Mouse (Mus musculus) megakaryocyte, embryonic 14.5 days (primary cell): ENCODE results near the gene Mrps14. TPM values are rescaled to one million over a fixed set of nuclear protein-coding genes. Genes with fewer than 3 reads are reported as not detected.

Experiments used
- H3K27me3 ChIP-seq: replicated peaks from 2 replicates; pipeline ENCODE3; 2012; ENCODE audit warnings: inconsistent platforms
- H3K36me3 ChIP-seq: replicated peaks from 2 replicates; pipeline ENCODE3; 2012; ENCODE audit warnings: low read length, inconsistent platforms, mixed read lengths
- H3K4me1 ChIP-seq: 2 replicates; pipeline ENCODE4 v1.6.1; 2012; ENCODE audit warnings: inconsistent platforms
- H3K4me3 ChIP-seq: replicated peaks from 2 replicates; pipeline ENCODE3; 2012; ENCODE audit warnings: moderate library complexity, mild to moderate bottlenecking, inconsistent platforms
- H3K9me3 ChIP-seq: 2 replicates; pipeline ENCODE4 v1.6.1; 2012; ENCODE audit warnings: inconsistent platforms
- FLI1 ChIP-seq: IDR thresholded peaks from 2 replicates; pipeline ENCODE4 v1.6.1; 2012; ENCODE audit warnings: low read length, inconsistent platforms, mixed read lengths
- GATA1 ChIP-seq: IDR thresholded peaks from 3 replicates; pipeline ENCODE4 v1.6.1; 2012; ENCODE audit warnings: mixed read lengths, low read length, inconsistent platforms, borderline replicate concordance
- polyA plus RNA-seq: library from polyadenylated mRNA; stranded (reverse); fragments of >175 nt; gene quantifications from 2 replicates; pipeline ENCODE4 v1.2.3, GENCODE M21; 2012; ENCODE audit warnings: low replicate concordance; ENCODE audit not compliant: insufficient read depth

The Mrps14 gene
- polyA plus RNA-seq, 1 experiment, result 0.86 TPM

DNA sequence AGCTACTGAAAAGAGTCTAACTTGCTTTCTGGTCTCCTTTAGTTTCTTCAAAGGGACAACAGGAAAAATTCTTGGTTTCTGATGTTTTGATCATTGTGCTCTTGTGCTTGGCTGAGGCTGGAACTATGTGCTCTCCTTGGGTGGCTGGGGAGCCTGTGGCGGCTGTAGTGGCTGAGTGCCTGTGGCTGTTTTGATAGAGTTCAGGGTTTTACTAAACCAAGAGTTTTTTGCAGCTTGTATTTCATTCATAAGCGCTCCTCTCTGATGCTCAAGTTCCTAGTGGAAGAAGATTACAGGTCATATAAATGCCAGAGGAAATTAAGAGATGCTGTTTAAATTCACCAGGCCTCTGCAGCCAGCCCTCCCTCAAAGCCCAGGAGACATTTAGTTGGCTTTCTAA, 29.1 kb downstream of the Mrps14 start:
- Histone ChIP-seq H3K36me3 (peaks cover 100% of the 10 kb centered on the region), H3K9me3 (no peaks in the 10 kb centered on the region), H3K4me1 (no peaks in the 10 kb centered on the region), H3K27me3 (no peaks in the 10 kb centered on the region), H3K4me3 (no peak overlapping the region)
- no peak for TF ChIP-seq FLI1
- no peak for TF ChIP-seq GATA1

DNA sequence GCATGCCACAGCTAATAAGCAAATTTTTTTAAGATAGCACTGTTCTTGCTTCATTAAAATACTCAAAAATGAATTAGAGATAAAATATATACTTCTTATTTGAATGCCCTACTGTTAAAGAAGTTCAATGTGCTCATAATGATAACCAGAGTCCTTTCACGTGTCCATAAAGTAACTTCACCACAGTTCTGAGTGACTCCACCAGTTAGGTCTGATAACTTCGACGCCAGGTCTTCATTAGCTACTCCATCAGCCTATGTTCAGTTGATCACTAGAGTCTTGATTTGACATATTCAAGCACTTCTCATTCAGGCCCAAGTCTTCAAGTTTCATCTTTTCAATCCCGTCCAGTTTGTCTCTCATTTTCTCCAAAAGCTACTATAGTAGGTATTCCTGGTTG, 32.2 kb downstream of the Mrps14 start:
- no peaks in the 10 kb centered on the region for H3K27me3 ChIP-seq
- H3K4me1 ChIP-seq, result peaks cover 5% of the 10 kb centered on the region; the same call in 1 of the 2 replicates
- H3K9me3 ChIP-seq, result no peaks in the 10 kb centered on the region
- H3K36me3 ChIP-seq, result peaks cover 99% of the 10 kb centered on the region
- no peak for TF ChIP-seq GATA1
- no peak for TF ChIP-seq FLI1
- H3K4me3 ChIP-seq, result no peak overlapping the region

DNA sequence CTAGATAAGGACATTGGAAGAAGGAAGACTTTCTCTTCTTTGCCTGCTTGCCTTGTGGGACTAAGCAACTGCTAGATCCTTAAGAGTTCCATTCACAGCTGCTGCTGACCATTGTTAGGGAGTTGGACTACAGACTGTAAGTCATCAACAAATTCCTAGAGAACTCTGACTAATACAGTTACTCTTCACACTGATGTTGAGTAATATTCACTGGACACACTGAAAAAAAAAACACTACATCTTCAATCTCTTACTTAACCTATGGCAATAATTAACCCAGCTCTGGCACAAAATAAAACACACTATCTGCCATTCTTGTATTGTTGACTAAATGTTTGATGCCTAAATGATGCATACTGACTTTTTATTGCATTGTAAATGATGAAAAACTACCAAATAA, 32.8 kb downstream of the Mrps14 start:
- no peaks in the 10 kb centered on the region for H3K9me3 ChIP-seq
- TF ChIP-seq FLI1, result no peak
- TF ChIP-seq GATA1, result no peak
- peaks cover 99% of the 10 kb centered on the region for H3K36me3 ChIP-seq
- peaks cover 5% of the 10 kb centered on the region; the same call in 1 of the 2 replicates for H3K4me1 ChIP-seq
- H3K4me3 ChIP-seq, result no peak overlapping the region
- H3K27me3 ChIP-seq, result no peaks in the 10 kb centered on the region

DNA sequence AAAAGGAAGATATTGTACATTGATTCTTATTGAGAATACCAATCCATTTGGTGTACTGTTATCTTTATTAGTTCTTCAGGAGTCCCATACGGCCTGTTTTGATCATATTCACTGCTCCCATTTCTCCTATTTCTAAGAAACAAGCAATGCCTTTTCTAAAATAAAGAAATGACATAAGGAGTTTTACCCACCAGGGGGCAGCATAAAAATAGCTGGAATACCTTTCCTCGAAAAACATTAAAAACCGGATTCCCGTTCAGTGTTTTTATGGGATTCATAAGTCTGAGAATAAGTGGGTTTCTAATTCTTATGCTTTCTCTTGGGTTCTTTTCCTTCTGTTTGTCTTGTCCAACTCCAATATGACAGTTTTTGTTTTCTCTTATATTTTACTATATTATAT, 36.0 kb downstream of the Mrps14 start:
- H3K9me3 ChIP-seq, result no peaks in the 10 kb centered on the region
- H3K36me3 ChIP-seq, result peaks cover 93% of the 10 kb centered on the region
- no peaks in the 10 kb centered on the region for H3K27me3 ChIP-seq
- no peak overlapping the region for H3K4me3 ChIP-seq
- H3K4me1 ChIP-seq, result peaks cover 25% of the 10 kb centered on the region
- TF ChIP-seq FLI1, result no peak
- no peak for TF ChIP-seq GATA1

DNA sequence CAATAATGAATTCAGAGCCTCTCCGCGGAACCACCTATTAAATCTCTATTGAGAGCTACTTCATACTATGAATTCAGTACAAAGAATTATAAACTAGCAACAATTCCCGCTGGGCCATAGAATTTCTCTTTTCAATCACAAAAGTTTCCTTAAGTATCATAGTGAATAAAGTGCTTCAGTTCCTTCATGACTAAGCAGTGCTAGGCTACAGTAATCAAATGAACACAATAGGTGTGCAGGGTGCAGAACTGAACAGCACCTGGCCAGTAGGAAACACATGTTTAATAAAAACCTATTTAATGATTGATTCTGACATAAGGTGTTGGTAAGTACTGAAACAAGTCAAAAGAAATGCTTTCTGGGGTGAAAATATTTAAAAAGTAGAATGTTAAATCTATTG, 37.1 kb downstream of the Mrps14 start:
- Histone ChIP-seq H3K27me3 (no peaks in the 10 kb centered on the region), H3K4me3 (no peak overlapping the region), H3K9me3 (no peaks in the 10 kb centered on the region), H3K36me3 (peaks cover 93% of the 10 kb centered on the region), H3K4me1 (peaks cover 30% of the 10 kb centered on the region)
- TF ChIP-seq GATA1 (no peak), FLI1 (no peak)

DNA sequence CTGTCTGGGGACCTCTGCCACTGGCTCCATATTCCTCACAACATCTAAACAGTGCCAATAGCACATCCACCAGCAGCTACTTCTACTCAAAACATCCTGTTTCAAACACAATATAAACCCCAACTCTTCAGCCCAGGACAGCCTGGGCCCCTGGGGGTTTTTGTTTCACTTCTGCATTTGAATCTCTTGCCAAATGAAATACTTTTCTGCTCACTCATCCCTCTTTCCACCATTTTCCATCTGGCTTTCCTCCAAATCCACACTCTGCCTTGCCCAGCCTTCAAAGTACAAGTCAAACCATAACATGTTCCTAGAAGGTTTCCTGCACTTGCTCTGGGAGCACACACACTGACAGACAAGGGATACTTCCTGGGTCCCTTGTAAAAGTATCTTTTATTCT, 38.9 kb downstream of the Mrps14 start:
- Histone ChIP-seq H3K36me3 (peaks cover 93% of the 10 kb centered on the region), H3K4me1 (peaks cover 46% of the 10 kb centered on the region), H3K27me3 (no peaks in the 10 kb centered on the region), H3K9me3 (no peaks in the 10 kb centered on the region), H3K4me3 (no peak overlapping the region)
- TF ChIP-seq FLI1, result no peak
- TF ChIP-seq GATA1, result no peak

DNA sequence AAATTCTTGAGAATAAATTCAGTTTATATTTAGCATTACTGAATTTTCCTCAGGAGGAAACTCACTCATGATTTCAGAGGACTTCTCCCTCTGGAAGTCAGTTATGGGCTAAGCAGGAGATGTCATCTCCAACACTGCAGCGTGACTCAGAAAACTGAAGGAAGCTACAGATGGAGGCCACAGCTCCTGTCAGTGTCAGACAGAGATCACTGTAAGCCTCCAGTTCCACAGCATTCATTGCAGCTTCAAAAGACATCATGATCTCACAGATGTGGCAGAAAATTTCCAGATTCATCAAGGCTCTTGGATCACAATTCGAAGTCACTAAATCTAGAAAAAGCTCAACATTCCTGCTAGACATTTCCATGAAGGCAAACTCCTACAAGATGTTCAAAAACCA, 43.0 kb downstream of the Mrps14 start:
- no peak overlapping the region for H3K4me3 ChIP-seq
- H3K36me3 ChIP-seq, result peaks cover 93% of the 10 kb centered on the region
- peaks cover 52% of the 10 kb centered on the region for H3K4me1 ChIP-seq

DNA sequence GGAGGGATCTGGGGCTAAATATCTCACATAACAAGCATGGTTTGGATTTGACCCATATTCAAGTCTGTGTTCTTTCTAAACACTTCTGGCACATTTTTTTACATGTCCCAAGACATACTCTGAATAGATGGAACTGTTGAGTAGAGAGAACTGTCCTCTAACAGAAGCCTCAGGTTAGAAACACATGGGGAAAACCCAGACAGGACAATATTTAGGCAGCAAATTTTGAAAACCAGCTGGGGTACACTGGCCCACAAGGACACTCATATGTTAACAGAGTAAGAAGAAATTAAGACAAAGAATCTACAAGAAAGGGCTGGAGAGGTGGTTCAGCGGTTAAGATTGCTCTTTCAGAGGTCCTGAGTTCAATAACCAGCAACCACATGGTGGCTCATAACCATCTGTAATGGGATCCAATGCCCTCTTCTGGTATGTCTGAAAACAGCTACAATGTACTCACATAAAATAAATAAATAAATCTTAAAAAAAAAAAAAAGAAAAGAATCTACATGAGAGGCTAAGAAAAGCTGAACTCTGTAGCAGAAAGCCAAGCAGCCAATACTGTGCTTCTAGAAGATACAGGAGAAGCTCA, 43.9 kb downstream of the Mrps14 start:
- Histone ChIP-seq H3K36me3 (peaks cover 98% of the 10 kb centered on the region), H3K9me3 (no peaks in the 10 kb centered on the region), H3K4me3 (no peak overlapping the region), H3K4me1 (peaks cover 54% of the 10 kb centered on the region), H3K27me3 (no peaks in the 10 kb centered on the region)
- TF ChIP-seq GATA1 (no peak), FLI1 (no peak)

More for the DNA sequence above, 43.0 kb downstream of the Mrps14 start:
- H3K9me3 ChIP-seq, result no peaks in the 10 kb centered on the region
- H3K27me3 ChIP-seq, result no peaks in the 10 kb centered on the region
- TF ChIP-seq FLI1, result no peak
- TF ChIP-seq GATA1, result no peak

DNA sequence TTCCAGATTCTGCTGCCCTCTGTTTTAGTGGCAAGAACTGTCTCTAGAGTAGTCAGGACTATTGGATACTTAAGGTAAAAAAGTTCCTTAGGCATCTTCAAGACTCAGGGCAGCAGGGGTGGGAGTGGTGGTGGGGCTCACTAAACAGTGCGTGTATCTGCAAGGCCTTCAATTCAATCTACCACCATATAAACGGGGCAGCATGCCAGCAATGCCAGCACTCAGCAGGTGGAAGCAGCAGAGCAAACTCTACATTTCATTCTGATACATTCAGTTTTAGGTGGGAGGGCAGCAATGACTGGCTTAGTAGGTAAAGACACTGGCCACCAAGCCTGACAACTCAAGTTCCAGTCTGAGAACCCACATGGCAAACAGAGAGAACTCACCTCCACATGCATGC, 45.1 kb downstream of the Mrps14 start:
- TF ChIP-seq GATA1, result no peak
- TF ChIP-seq FLI1, result no peak
- Histone ChIP-seq H3K4me1 (peaks cover 51% of the 10 kb centered on the region), H3K4me3 (no peak overlapping the region), H3K36me3 (peaks cover 98% of the 10 kb centered on the region), H3K9me3 (no peaks in the 10 kb centered on the region), H3K27me3 (no peaks in the 10 kb centered on the region)

DNA sequence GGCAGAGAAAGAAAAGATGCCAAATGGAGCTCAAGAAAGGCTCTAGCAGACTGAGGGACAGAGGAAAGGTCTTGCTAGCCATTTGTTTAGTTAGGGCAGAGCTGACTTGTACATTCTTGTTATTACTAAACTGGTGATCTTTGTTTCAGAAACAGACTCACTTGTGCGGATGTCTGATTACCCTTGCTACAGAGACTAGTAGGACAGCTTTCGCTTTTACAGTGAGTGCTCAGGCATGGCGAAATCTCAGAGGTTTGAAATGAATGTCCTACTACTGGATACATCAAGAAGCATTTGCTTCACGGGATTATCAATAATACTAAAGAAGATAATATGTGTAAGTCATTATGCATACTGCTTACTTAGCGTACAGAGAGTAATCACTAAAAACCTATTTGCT, 49.7 kb downstream of the Mrps14 start:
- H3K4me1 ChIP-seq, result peaks cover 52% of the 10 kb centered on the region
- no peak for TF ChIP-seq FLI1
- TF ChIP-seq GATA1, result no peak
- H3K4me3 ChIP-seq, result no peak overlapping the region
- H3K9me3 ChIP-seq, result no peaks in the 10 kb centered on the region
- H3K36me3 ChIP-seq, result peaks cover 95% of the 10 kb centered on the region
- no peaks in the 10 kb centered on the region for H3K27me3 ChIP-seq

DNA sequence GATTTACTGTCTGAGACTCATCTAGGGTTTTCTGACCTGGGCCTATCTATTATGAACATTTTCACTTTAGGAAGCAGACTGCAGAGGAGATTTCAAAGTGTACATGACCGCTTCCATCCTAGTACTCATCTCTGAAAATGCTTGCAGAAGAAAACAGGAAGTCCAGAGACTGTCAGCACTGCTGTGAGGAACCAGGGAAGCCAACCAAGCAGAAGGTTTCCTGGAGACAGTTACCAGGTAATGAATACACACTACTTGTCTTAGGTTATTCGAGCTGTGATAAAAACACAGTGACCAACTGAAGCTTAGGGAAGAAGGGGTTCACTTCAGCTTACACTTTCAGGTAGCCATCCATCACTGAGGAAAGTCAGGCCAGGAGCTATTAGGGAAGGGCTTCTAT, 50.9 kb downstream of the Mrps14 start:
- H3K36me3 ChIP-seq, result peaks cover 95% of the 10 kb centered on the region
- no peak overlapping the region for H3K4me3 ChIP-seq
- H3K4me1 ChIP-seq, result peaks cover 59% of the 10 kb centered on the region
- TF ChIP-seq FLI1 (no peak), GATA1 (no peak)
- no peaks in the 10 kb centered on the region for H3K9me3 ChIP-seq
- no peaks in the 10 kb centered on the region for H3K27me3 ChIP-seq
